ENCODE assay signal across 15 mouse cellular contexts in genomic region chr5:36228405-36229370, GRCm38 (mm10). TPM values are rescaled to one million over a fixed set of nuclear protein-coding genes. Genes with fewer than 3 reads are reported as not detected.
A peak's percentile ranks its signal among the peaks of the same experiment; 100 is the strongest.
DNase-seq lines count a peak whose midpoint lies in the region; ATAC-seq and TF ChIP-seq lines count a peak whose summit lies in the region.
"Had no signal": no experiment of that assay in that cellular context is flagged by ENCODE, and none has a peak within 500 bp of the region (broad histone marks: within the 10 kb centered on the region; RNA-seq: fewer than 3 reads in every experiment).

No protein-coding gene starts in this region.

- peak; percentile 35 for DNase-seq in left cerebral cortex, postnatal 4 days
- no peak for DNase-seq in left cerebral cortex, postnatal 36 days (ENCODE audit: low spot score in 2 of 2)
- DNase-seq in embryonic facial prominence, embryonic 14.5 days (ENCODE audit: low spot score) = peak; percentile 61
- no peak for DNase-seq in layer of hippocampus, adult 2 months (ENCODE audit: low spot score in 2 of 2)
- DNase-seq in heart, postnatal 36 days = no peak
- DNase-seq: cerebellum, adult 9-10 months; thymus, postnatal 36 days had no signal

- H3K4me2 ChIP-seq in embryonic facial prominence, embryonic 14.5 days (ENCODE audit: low read depth, low read length) = no peak overlapping the region
- H3K4me2 ChIP-seq in hindbrain, embryonic 16.5 days (ENCODE audit: low read length) = peak overlapping the region; percentile 23; the same call in 1 of the 2 replicates
- H3K4me2 ChIP-seq in neural tube, embryonic 15.5 days = no peak overlapping the region
- H3K4me2 ChIP-seq: neural tube, embryonic 13.5 days had no signal

- no peak overlapping the region for H3K4me3 ChIP-seq in embryonic facial prominence, embryonic 14.5 days (ENCODE audit: low read depth, low read length)
- no peak overlapping the region for H3K4me3 ChIP-seq in hindbrain, embryonic 16.5 days (ENCODE audit: low read length)
- no peak overlapping the region for H3K4me3 ChIP-seq in neural tube, embryonic 15.5 days (replicated peaks)
- no peak overlapping the region for H3K4me3 ChIP-seq in layer of hippocampus, adult 2 months
- H3K4me3 ChIP-seq: neural tube, embryonic 13.5 days had no signal

- H3K27ac ChIP-seq in embryonic facial prominence, embryonic 14.5 days (replicated peaks; ENCODE audit: low read depth, low read length) = no peak overlapping the region
- 0 out of 2 replicates have a peak overlapping the region, but pooled peaks have one; percentile 42 for H3K27ac ChIP-seq in hindbrain, embryonic 16.5 days (ENCODE audit: low read depth, low read length)
- no peak overlapping the region for H3K27ac ChIP-seq in neural tube, embryonic 15.5 days (replicated peaks)
- H3K27ac ChIP-seq in layer of hippocampus, adult 2 months = no peak overlapping the region
- H3K27ac ChIP-seq: neural tube, embryonic 13.5 days had no signal

- H3K27me3 ChIP-seq in embryonic facial prominence, embryonic 14.5 days (replicated peaks; ENCODE audit: control insufficient read depth, insufficient read depth, low read length) = no peaks in the 10 kb centered on the region
- no peaks in the 10 kb centered on the region for H3K27me3 ChIP-seq in hindbrain, embryonic 16.5 days (replicated peaks; ENCODE audit: control insufficient read depth, insufficient read depth, low read length)
- no peaks in the 10 kb centered on the region for H3K27me3 ChIP-seq in neural tube, embryonic 15.5 days (replicated peaks)
- H3K27me3 ChIP-seq: neural tube, embryonic 13.5 days had no signal

- no peaks in the 10 kb centered on the region for H3K9me3 ChIP-seq in embryonic facial prominence, embryonic 14.5 days (ENCODE audit: control insufficient read depth, low read length)
- H3K9me3 ChIP-seq in hindbrain, embryonic 16.5 days (ENCODE audit: control insufficient read depth, low read length) = no peaks in the 10 kb centered on the region
- no peaks in the 10 kb centered on the region for H3K9me3 ChIP-seq in neural tube, embryonic 15.5 days (replicated peaks)
- H3K9me3 ChIP-seq: neural tube, embryonic 13.5 days had no signal

- ATAC-seq in embryonic facial prominence, embryonic 14.5 days (ENCODE audit: low read depth) = peak; percentile 53; the same call in 1 of the 2 replicates
- peak; percentile 53 for ATAC-seq in hindbrain, embryonic 16.5 days
- peak; percentile 29; the same call in 1 of the 2 replicates for ATAC-seq in neural tube, embryonic 15.5 days (ENCODE audit: low FRiP score)
- ATAC-seq in cerebellum, adult (ENCODE audit: insufficient number of reproducible peaks, low FRiP score, low TSS enrichment) = no peak
- ATAC-seq: activated CD4-positive, CD25-positive, alpha-beta regulatory T cell, adult 4 months; lung, postnatal 0 days had no signal

- intact Hi-C loops in left cerebral cortex, postnatal 4 days (cut with DNase I) = loop anchor here (10.0 kb wide), 1 partner anchor 194 kb away; no protein-coding TSS in a partner anchor
- intact Hi-C loops in left cerebral cortex, postnatal 36 days (cut with DNase I) = no loop called here
- intact Hi-C loops in heart, postnatal 36 days (cut with DNase I) = no loop called here

- H3K4me1 ChIP-seq in embryonic facial prominence, embryonic 14.5 days (ENCODE audit: control insufficient read depth, insufficient read depth, low read length) = peaks cover 16% of the 10 kb centered on the region; the same call in 1 of the 2 replicates
- H3K4me1 ChIP-seq in hindbrain, embryonic 16.5 days (ENCODE audit: control insufficient read depth, insufficient read depth, low read depth, low read length) = peaks cover 19% of the 10 kb centered on the region
- peaks cover 51% of the 10 kb centered on the region for H3K4me1 ChIP-seq in neural tube, embryonic 15.5 days

- TF ChIP-seq CTCF in layer of hippocampus, adult 2 months (conservative IDR thresholded peaks at IDR 0.05) = no peak

- no peaks in the 10 kb centered on the region for H3K36me3 ChIP-seq in embryonic facial prominence, embryonic 14.5 days (ENCODE audit: control insufficient read depth, insufficient read depth, low read length)
- H3K36me3 ChIP-seq in hindbrain, embryonic 16.5 days (ENCODE audit: control insufficient read depth, insufficient read depth, low read length) = no peaks in the 10 kb centered on the region
- no peaks in the 10 kb centered on the region for H3K36me3 ChIP-seq in neural tube, embryonic 15.5 days
- H3K36me3 ChIP-seq: neural tube, embryonic 13.5 days had no signal

- no peak overlapping the region for H3K9ac ChIP-seq in embryonic facial prominence, embryonic 14.5 days (ENCODE audit: low read depth, low read length)
- peak overlapping the region; percentile 31; the same call in 1 of the 2 replicates for H3K9ac ChIP-seq in hindbrain, embryonic 16.5 days (ENCODE audit: low read depth, low read length)
- no peak overlapping the region for H3K9ac ChIP-seq in neural tube, embryonic 15.5 days (replicated peaks)
- H3K9ac ChIP-seq: neural tube, embryonic 13.5 days had no signal

- WGBS in embryonic facial prominence, embryonic 14.5 days = 80% methylated on average over 23 of the region's 23 CpGs
- 34% methylated on average over 23 of the region's 23 CpGs for WGBS in hindbrain, embryonic 16.5 days
- 37% methylated on average over 23 of the region's 23 CpGs for WGBS in neural tube, embryonic 15.5 days

RNA-seq across cellular contexts. Expression of gene Psapl1, which starts 24.9 kb away (rescaled TPM):
- not detected for total RNA-seq in left cerebral cortex, postnatal 4 days (2021)
- not detected for total RNA-seq in left cerebral cortex, postnatal 36 days (2021)
- polyA plus RNA-seq in embryonic facial prominence, embryonic 14.5 days (2014; fragmentation: Nextera tagmentation; extraction: Ambion mirVana) = 3.6 and 7.5 TPM in 2 replicates
- 0.07 and 0.10 TPM in 2 replicates for polyA plus RNA-seq in hindbrain, embryonic 16.5 days (2015; fragmentation: Nextera tagmentation; extraction: Ambion mirVana)
- polyA plus RNA-seq in neural tube, embryonic 15.5 days (2015; fragmentation: Nextera tagmentation; extraction: Ambion mirVana) = 0.20 TPM in 1 of 2 replicates, not detected in the other
- total RNA-seq in layer of hippocampus, adult 2 months (2021) = not detected
- not detected for total RNA-seq in heart, postnatal 36 days (2021)
- total RNA-seq: left cerebral cortex, postnatal 25 days had no signal
- polyA plus RNA-seq: activated CD4-positive, CD25-positive, alpha-beta regulatory T cell, adult 4 months; spleen, adult 2 months had no signal

Comparison
In these comparisons a context has a peak if more than half of its experiments do, and no peak if none do; other contexts are left out.
1. DNase-seq: peak in left cerebral cortex, postnatal 4 days (single experiment) and embryonic facial prominence, embryonic 14.5 days (single experiment); none in left cerebral cortex, postnatal 36 days (0 of 2), layer of hippocampus, adult 2 months (0 of 2) and heart, postnatal 36 days (0 of 2).